Mouse (Mus musculus) ES-E14 (cell line): ENCODE measurements around the gene Gm43518. TPM values are rescaled to one million over a fixed set of nuclear protein-coding genes. Genes with fewer than 3 reads are reported as not detected.

ENCODE experiments used
- DNase-seq: peaks from one replicate; pipeline ENCODE4 v3.0.0-alpha.2; 2013; ENCODE audit warnings: low read depth, low spot score
- H3K27ac ChIP-seq: 2 replicates; pipeline ENCODE4 v1.5.1; 2012; ENCODE audit warnings: low read depth, mild to moderate bottlenecking, low read length, moderate library complexity, mixed read lengths; ENCODE audit not compliant: poor library complexity, insufficient read depth, severe bottlenecking
- H3K36me3 ChIP-seq: 2 replicates; pipeline ENCODE4 v1.6.1; 2012; ENCODE audit warnings: mild to moderate bottlenecking, low read length, moderate library complexity, mixed read lengths; ENCODE audit not compliant: control insufficient read depth, poor library complexity, insufficient read depth, severe bottlenecking
- H3K4me1 ChIP-seq, 2 experiments: fragments of 150-350 bp in 1 of 2; sonication (generic) in 1 of 2; 2 replicates each; pipeline ENCODE4 v1.6.1; 2012; ENCODE audit warnings: low read length in 2 of 2, mild to moderate bottlenecking in 1 of 2, mixed read lengths in 1 of 2; ENCODE audit not compliant: control insufficient read depth in 2 of 2, insufficient read depth in 2 of 2, poor library complexity in 1 of 2
- H3K4me3 ChIP-seq, 2 experiments: fragments of 150-350 bp in 1 of 2; sonication (generic) in 1 of 2; 2 replicates each; pipeline ENCODE4 v1.5.1; 2012; ENCODE audit warnings: low read length in 2 of 2, low read depth in 1 of 2, mild to moderate bottlenecking in 1 of 2, mixed read lengths in 1 of 2; ENCODE audit not compliant: insufficient read depth in 1 of 2, poor library complexity in 1 of 2, severe bottlenecking in 1 of 2
- H3K9ac ChIP-seq: 2 replicates; pipeline ENCODE4 v1.6.1; 2012; ENCODE audit warnings: low read depth, mild to moderate bottlenecking, low read length, mixed read lengths; ENCODE audit not compliant: poor library complexity, insufficient read depth, severe bottlenecking
- H3K9me3 ChIP-seq: fragments of 150-350 bp; sonication (generic); 2 replicates; pipeline ENCODE4 v1.6.1; 2012; ENCODE audit warnings: low read depth, mild to moderate bottlenecking, low read length; ENCODE audit not compliant: control insufficient read depth, insufficient read depth
- CHD2 ChIP-seq: IDR thresholded peaks from 2 replicates; pipeline ENCODE4 v1.6.1; 2014; ENCODE audit warnings: mild to moderate bottlenecking, low read depth, low read length, inconsistent platforms
- HCFC1 ChIP-seq: IDR thresholded peaks from 2 replicates; pipeline ENCODE4 v1.6.1; 2012; ENCODE audit warnings: low read length, inconsistent platforms, borderline replicate concordance; ENCODE audit not compliant: insufficient read depth
- MAFK ChIP-seq: IDR thresholded peaks from 2 replicates; pipeline ENCODE4 v1.6.1; 2014; ENCODE audit warnings: mild to moderate bottlenecking, low read depth, low read length, inconsistent platforms; ENCODE audit not compliant: insufficient read depth
- ZC3H11A ChIP-seq: IDR thresholded peaks from 2 replicates; pipeline ENCODE4 v1.6.1; 2012; ENCODE audit warnings: low read depth, mild to moderate bottlenecking, inconsistent platforms, low read length, borderline replicate concordance
- ZNF384 ChIP-seq: IDR thresholded peaks from 2 replicates; pipeline ENCODE4 v1.6.1; 2012; ENCODE audit warnings: low read depth, low read length, inconsistent platforms
- in situ Hi-C, 2 experiments: fragments of 600-800 bp; cut with MboI; formaldehyde crosslinking; loops; one replicate each; pipeline ENCODE4 v1.15.1; 2025; ENCODE audit warnings: low sequenced_read_pairs in 2 of 2, inconsistent platforms in 1 of 2; ENCODE audit not compliant: unreplicated experiment in 2 of 2
- total RNA-seq: library from RNA; depleted of rRNA; stranded (reverse); fragments of 300-350 nt; gene quantifications from 2 replicates; pipeline ENCODE4 v1.2.3, GENCODE M21; 2012

Gene Gm43518
- total RNA-seq, 1 experiment = not detected

- H3K4me1 ChIP-seq = peaks cover 0 to 17% of the 10 kb centered on the region in 2 experiments; a peak in 2 of 4 replicates
- H3K27ac ChIP-seq = no peak overlapping the region
- no peak for DNase-seq
- no peaks in the 10 kb centered on the region; the same call in 1 of the 2 replicates for H3K36me3 ChIP-seq
- H3K4me3 ChIP-seq = no peak overlapping the region
- H3K9me3 ChIP-seq = no peaks in the 10 kb centered on the region
- no peak overlapping the region for H3K9ac ChIP-seq
- in situ Hi-C loops = no loop called here
- TF ChIP-seq ZC3H11A (no peak), CHD2 (no peak), MAFK (no peak), HCFC1 (no peak), ZNF384 (no peak)
Observed at GRCm38 (mm10) chr5:123979221-123979979, 52.2 kb downstream of the Gm43518 start.

GRCm38 (mm10) chr5:123979980-123980369, 52.8 kb downstream of the Gm43518 start:
- no peak overlapping the region for H3K9ac ChIP-seq
- H3K27ac ChIP-seq = no peak overlapping the region
- H3K4me1 ChIP-seq = peaks cover 0 to 14% of the 10 kb centered on the region in 2 experiments; a peak in 2 of 4 replicates
- in situ Hi-C loops = no loop called here
- DNase-seq = no peak
- H3K36me3 ChIP-seq = no peaks in the 10 kb centered on the region; the same call in 1 of the 2 replicates
- H3K4me3 ChIP-seq = no peak overlapping the region
- H3K9me3 ChIP-seq = no peaks in the 10 kb centered on the region
- TF ChIP-seq MAFK (no peak), CHD2 (no peak), ZNF384 (no peak), HCFC1 (no peak)

- Histone ChIP-seq H3K4me3 (no peak overlapping the region), H3K9ac (no peak overlapping the region), H3K36me3 (no peaks in the 10 kb centered on the region; the same call in 1 of the 2 replicates), H3K9me3 (no peaks in the 10 kb centered on the region), H3K27ac (no peak overlapping the region), H3K4me1 (peaks cover 0 to 14% of the 10 kb centered on the region in 2 experiments; a peak in 2 of 4 replicates)
- in situ Hi-C loops = no loop called here
- TF ChIP-seq MAFK (no peak), HCFC1 (no peak), CHD2 (no peak), ZNF384 (no peak), ZC3H11A (no peak)
- no peak for DNase-seq
Observed at GRCm38 (mm10) chr5:123980521-123981249, 53.5 kb downstream of the Gm43518 start.

- DNase-seq = no peak
Observed at GRCm38 (mm10) chr5:123981250-123981554, 54.0 kb downstream of the Gm43518 start.

More at GRCm38 (mm10) chr5:123981250-123981554, 54.0 kb downstream of the Gm43518 start:
- Histone ChIP-seq H3K4me1 (peaks cover 0 to 12% of the 10 kb centered on the region in 2 experiments; a peak in 2 of 4 replicates), H3K9ac (no peak overlapping the region), H3K27ac (no peak overlapping the region), H3K9me3 (no peaks in the 10 kb centered on the region), H3K36me3 (no peaks in the 10 kb centered on the region; the same call in 1 of the 2 replicates), H3K4me3 (no peak overlapping the region)
- TF ChIP-seq CHD2 (no peak), ZC3H11A (no peak), HCFC1 (no peak), MAFK (no peak), ZNF384 (no peak)
- in situ Hi-C loops = no loop called here
